Mouse (Mus musculus): ENCODE results near the gene Cd209e.
"Not testable (repeated sequence)": the region's sequence is repeated elsewhere in the genome, so short reads cannot be mapped to it uniquely, and the experiment has no call there.

The Cd209e gene

GRCm38 (mm10) chr8:3854209-3854608 lies at the start of gene Cd209e:
Gene Cd209e, minus strand, starts transcription at chr8:3854309.
- no peak for DNase-seq (ENCODE audit: low spot score in 2 of 2)

- DNase-seq (ENCODE audit: low spot score in 2 of 2), result no peak
Observed at GRCm38 (mm10) chr8:3878455-3878854, 24.3 kb upstream of the Cd209e start, which contains the start of gene Cd209d. Gene Cd209d, minus strand, starts transcription at chr8:3878555.

GRCm38 (mm10) chr8:3876121-3876520 lies 22.0 kb upstream of the Cd209e start:
- no peak for DNase-seq (ENCODE audit: low spot score in 2 of 2)

- DNase-seq (ENCODE audit: low spot score in 2 of 2), result not testable (repeated sequence)
Observed at GRCm38 (mm10) chr8:3862736-3863135, 8.6 kb upstream of the Cd209e start.

- peak; percentile 3 for DNase-seq (ENCODE audit: low spot score in 2 of 2)
Observed at GRCm38 (mm10) chr8:3803091-3803490, 51.0 kb downstream of the Cd209e start.

Measured in right cerebral cortex, adult 2 months (tissue).